Mouse (Mus musculus): Measurements from ENCODE around the gene 9530077C05Rik. TPM values are rescaled to one million over a fixed set of nuclear protein-coding genes. Genes with fewer than 3 reads are reported as not detected.

Gene 9530077C05Rik
- polyA plus RNA-seq, 1 experiment: 1.2 TPM

DNA sequence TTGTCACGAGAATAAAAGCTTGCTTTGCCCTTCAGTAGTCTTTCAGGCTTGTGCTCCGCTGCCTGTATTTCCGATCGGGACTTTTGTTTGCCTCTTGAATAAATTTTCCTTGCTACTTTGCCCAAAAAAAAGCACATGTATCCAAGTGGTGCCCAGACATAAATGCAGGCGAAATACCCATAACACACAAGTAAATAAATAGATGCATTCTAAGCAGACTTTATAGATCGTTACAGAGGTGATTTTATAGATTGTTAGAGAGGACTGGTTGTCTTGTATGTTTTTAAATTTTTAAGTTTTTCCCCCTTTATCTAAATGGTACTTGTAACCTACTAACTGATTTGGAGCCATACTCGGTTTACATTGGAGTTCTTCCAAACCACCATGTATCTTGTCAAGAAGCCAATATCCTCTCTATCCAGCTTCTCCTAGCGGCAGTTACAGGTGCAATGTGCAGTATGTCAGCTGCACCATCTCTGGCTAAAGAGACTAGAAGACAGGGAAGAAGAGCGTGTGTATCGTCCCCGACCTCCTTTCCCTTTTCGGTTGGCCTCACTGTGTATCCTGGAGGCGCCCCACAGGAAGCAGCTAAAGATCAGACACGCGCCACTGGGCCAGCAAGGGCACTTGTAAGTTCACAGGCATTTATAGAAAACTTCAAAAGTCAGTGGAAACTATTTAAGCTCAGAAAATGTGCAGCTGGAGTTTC is 18.4 kb downstream of the 9530077C05Rik start:
- Histone ChIP-seq H3K4me3 (replicated peaks; ENCODE audit: extremely low read depth, low read depth, low read length) (no peak overlapping the region), H3K4me1 (ENCODE audit: control insufficient read depth, insufficient read depth, low read length) (no peaks in the 10 kb centered on the region)
- 28% methylated on average over 15 of the region's 15 CpGs for WGBS
- TF ChIP-seq CTCF (IDR thresholded peaks at IDR 0.05; ENCODE audit: insufficient read depth, low read length) (no peak), POLR2A (IDR thresholded peaks at IDR 0.05; ENCODE audit: borderline replicate concordance, extremely low read depth, low read depth, low read length) (no peak)
- DNase-seq: no peak

DNA sequence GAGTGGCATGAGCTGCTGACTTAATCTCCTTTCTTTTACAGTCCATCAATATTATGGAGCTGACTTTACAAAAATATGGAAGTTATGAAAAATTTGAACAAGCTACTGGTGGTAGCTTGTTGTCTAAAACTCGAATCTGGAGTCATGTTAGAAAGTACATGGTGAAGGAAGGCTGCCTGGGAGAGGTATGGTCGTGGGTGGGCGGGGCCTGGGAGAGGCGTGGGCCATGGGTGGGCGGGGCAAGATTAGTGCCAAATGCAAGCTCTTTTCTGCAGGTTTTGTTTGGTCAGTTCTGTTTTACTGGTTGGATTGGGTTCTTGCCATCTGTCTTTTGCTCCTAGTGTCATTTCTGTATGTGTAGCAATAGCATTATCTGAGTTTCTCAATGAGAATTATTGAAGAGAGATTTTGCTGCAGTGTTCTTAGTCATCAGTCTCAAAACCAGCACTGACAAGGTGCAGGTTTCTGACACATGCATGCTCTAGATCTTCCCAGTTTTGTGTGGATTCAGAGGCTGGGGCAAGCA is 19.1 kb downstream of the 9530077C05Rik start:
- Histone ChIP-seq H3K4me3 (replicated peaks; ENCODE audit: extremely low read depth, low read depth, low read length) (no peak overlapping the region), H3K4me1 (ENCODE audit: control insufficient read depth, insufficient read depth, low read length) (no peaks in the 10 kb centered on the region)
- WGBS: 24% methylated on average over 5 of the region's 5 CpGs
- no peak for DNase-seq
- TF ChIP-seq CTCF (IDR thresholded peaks at IDR 0.05; ENCODE audit: insufficient read depth, low read length) (no peak), POLR2A (IDR thresholded peaks at IDR 0.05; ENCODE audit: borderline replicate concordance, extremely low read depth, low read depth, low read length) (no peak)

DNA sequence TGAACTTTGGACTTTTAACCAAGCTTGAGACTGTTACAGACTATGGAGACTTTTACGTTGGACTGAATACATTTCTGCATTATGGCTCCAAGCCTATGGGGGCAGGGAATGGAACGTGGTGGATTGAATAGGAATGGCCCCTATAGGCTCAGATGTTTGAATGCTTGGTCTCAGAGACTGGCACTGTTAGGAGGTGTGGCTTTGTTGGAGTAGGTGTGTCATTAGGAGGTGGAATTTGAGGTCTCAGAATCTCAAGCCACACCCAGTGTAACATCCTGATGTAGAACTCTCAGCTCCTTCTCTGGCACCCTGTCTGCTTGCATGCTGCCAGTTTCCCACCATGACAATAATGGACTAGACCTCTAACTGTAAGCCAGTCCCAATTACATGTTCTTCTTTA is 21.9 kb downstream of the 9530077C05Rik start:
- Histone ChIP-seq H3K4me1 (ENCODE audit: control insufficient read depth, insufficient read depth, low read length) (no peaks in the 10 kb centered on the region), H3K4me3 (replicated peaks; ENCODE audit: extremely low read depth, low read depth, low read length) (no peak overlapping the region)
- no peak for DNase-seq
- TF ChIP-seq POLR2A (IDR thresholded peaks at IDR 0.05; ENCODE audit: borderline replicate concordance, extremely low read depth, low read depth, low read length): no peak
- WGBS: 75% methylated on average over 2 of the region's 2 CpGs

DNA sequence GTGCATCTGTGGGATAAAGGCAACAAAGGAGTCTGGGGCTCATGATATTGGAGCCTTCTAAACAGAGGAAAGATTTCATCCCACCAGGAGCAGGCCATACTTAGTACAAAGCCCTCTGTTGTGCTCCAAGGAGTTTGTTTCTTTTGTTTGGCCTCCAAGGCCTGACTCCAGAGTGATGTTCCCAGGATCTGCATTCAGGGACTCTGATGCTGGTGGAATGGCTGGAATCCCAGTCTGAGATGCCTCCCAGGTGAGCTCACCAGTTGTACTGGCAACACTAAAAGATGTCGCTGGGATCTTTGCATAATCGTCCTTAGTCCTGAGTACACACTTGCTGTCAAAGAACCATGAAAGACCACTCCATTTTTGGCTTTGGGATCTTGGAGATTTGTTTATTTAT is 22.8 kb downstream of the 9530077C05Rik start:
- TF ChIP-seq CTCF (IDR thresholded peaks at IDR 0.05; ENCODE audit: insufficient read depth, low read length): no peak
- TF ChIP-seq POLR2A (IDR thresholded peaks at IDR 0.05; ENCODE audit: borderline replicate concordance, extremely low read depth, low read depth, low read length): no peak
- no peaks in the 10 kb centered on the region for H3K4me1 ChIP-seq (ENCODE audit: control insufficient read depth, insufficient read depth, low read length)
- 88% methylated on average over 2 of the region's 2 CpGs for WGBS
- no peak for DNase-seq
- H3K4me3 ChIP-seq (replicated peaks; ENCODE audit: extremely low read depth, low read depth, low read length): no peak overlapping the region

DNA sequence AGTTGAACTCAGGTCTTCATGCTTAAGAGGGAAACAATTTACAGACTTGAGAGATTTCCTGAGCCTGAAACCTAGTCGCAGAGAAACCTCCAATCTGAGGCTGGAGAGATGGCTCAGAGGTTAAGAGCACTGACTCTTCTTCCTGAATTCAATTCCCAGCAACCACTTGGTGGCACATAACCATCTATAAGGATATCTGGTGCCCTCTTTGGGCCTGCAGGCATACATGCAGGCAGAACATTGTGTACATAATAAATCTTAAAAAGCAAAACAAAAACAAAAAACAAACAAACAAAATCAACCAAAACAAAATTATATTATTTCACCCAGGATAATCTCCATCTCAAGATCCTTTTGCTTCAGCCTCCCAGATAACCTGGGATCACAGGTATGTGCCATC is 27.5 kb downstream of the 9530077C05Rik start:
- 91% methylated on average over 1 of the region's 1 CpGs for WGBS
- no peak overlapping the region for H3K4me3 ChIP-seq (replicated peaks; ENCODE audit: extremely low read depth, low read depth, low read length)
- no peak for DNase-seq
- H3K4me1 ChIP-seq (ENCODE audit: control insufficient read depth, insufficient read depth, low read length): no peaks in the 10 kb centered on the region
- no peak for TF ChIP-seq POLR2A (IDR thresholded peaks at IDR 0.05; ENCODE audit: borderline replicate concordance, extremely low read depth, low read depth, low read length)
- TF ChIP-seq CTCF (IDR thresholded peaks at IDR 0.05; ENCODE audit: insufficient read depth, low read length): no peak

DNA sequence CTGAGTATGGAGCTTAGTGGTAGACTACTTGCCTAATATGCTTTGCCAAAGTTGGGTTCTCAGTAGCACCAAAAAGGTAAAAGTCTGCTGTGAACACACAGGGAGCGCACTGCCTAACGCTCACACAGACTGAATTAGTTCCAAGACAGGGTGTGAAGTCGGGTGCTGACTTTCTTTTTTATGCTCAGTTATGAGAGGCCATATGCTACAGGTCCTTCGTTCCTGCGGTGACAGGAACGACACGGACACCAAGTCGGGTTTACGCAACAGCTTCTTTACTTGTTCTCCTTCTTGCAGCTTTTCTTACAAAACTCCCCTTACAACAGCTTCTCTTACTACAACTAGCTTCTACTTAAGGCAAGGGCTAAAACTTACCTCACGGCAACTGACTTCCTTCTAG is 31.8 kb downstream of the 9530077C05Rik start:
- Histone ChIP-seq H3K4me1 (ENCODE audit: control insufficient read depth, insufficient read depth, low read length) (no peaks in the 10 kb centered on the region), H3K4me3 (replicated peaks; ENCODE audit: extremely low read depth, low read depth, low read length) (no peak overlapping the region)
- no peak for TF ChIP-seq POLR2A (IDR thresholded peaks at IDR 0.05; ENCODE audit: borderline replicate concordance, extremely low read depth, low read depth, low read length)
- TF ChIP-seq CTCF (IDR thresholded peaks at IDR 0.05; ENCODE audit: insufficient read depth, low read length): no peak
- 81% methylated on average over 10 of the region's 10 CpGs for WGBS
- no peak for DNase-seq

DNA sequence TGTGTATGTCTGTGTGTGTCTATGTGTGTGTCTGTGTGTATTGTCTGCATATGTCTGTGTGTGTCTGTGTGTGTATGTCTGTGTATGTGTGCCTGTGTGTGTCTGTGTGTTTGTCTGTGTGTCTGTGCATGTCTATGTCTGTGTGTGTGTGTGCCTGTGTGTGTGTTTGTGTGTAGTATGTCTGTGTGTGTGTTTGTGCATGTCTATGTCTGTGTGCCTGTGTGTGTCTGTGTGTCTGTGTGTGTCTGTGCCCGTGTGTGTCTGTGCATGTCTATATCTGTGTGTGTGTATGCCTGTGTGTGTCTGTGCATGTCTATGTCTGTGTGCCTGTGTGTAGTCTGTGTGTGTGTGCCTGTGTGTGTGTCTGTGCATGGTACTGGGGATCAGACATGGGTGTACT is 33.8 kb downstream of the 9530077C05Rik start:
- Histone ChIP-seq H3K4me3 (replicated peaks; ENCODE audit: extremely low read depth, low read depth, low read length) (no peak overlapping the region), H3K4me1 (ENCODE audit: control insufficient read depth, insufficient read depth, low read length) (no peaks in the 10 kb centered on the region)
- WGBS: 83% methylated on average over 1 of the region's 1 CpGs
- TF ChIP-seq POLR2A (IDR thresholded peaks at IDR 0.05; ENCODE audit: borderline replicate concordance, extremely low read depth, low read depth, low read length) (no peak), CTCF (IDR thresholded peaks at IDR 0.05; ENCODE audit: insufficient read depth, low read length) (no peak)
- no peak for DNase-seq

DNA sequence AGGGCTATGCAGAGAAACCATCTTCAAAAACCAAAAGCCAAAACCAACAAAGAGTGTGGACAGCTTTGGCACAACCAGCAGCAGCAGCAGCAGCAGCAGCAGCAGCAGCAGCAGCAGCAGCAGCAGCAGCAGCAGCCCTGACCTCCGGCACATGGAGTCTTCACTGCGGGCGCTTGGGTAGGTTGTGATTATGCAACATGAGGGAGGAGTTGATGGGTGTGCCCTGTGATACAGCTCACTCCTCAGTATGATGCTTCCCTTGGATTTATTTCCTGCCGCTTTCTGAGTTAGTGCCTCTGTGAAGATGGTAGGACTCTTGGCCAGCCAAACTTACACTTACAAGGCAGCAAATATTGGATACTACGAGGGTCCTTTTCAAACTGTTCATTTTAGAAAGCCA is 35.9 kb downstream of the 9530077C05Rik start:
- Histone ChIP-seq H3K4me1 (ENCODE audit: control insufficient read depth, insufficient read depth, low read length) (no peaks in the 10 kb centered on the region), H3K4me3 (replicated peaks; ENCODE audit: extremely low read depth, low read depth, low read length) (no peak overlapping the region)
- TF ChIP-seq CTCF (IDR thresholded peaks at IDR 0.05; ENCODE audit: insufficient read depth, low read length) (no peak), POLR2A (IDR thresholded peaks at IDR 0.05; ENCODE audit: borderline replicate concordance, extremely low read depth, low read depth, low read length) (no peak)
- no peak for DNase-seq
- WGBS: 67% methylated on average over 5 of the region's 5 CpGs

DNA sequence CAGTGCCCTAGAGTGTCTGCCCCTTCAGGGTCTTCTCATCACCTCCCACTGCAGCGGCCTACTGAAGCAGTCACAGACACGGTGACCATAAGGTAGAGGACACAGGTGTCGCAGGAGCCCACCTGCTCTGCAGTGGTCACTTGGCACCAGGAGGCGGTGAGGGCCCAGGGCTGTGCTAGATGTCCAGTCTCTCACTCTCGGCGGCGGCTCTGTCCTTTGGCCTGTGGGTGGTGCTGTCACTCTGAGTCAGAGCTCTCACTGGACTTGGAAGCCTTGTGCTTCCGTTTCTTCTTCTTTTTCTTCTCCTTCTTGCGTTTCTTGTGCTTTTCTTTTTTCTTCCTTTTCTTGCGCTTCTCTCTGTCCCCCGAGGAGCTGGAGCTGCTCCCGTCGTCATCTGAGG is 37.1 kb downstream of the 9530077C05Rik start:
- no peak for DNase-seq
- TF ChIP-seq POLR2A (IDR thresholded peaks at IDR 0.05; ENCODE audit: borderline replicate concordance, extremely low read depth, low read depth, low read length) (no peak), CTCF (IDR thresholded peaks at IDR 0.05; ENCODE audit: insufficient read depth, low read length) (no peak)
- H3K4me3 ChIP-seq (replicated peaks; ENCODE audit: extremely low read depth, low read depth, low read length): no peak overlapping the region
- 84% methylated on average over 13 of the region's 13 CpGs for WGBS
- H3K4me1 ChIP-seq (ENCODE audit: control insufficient read depth, insufficient read depth, low read length): no peaks in the 10 kb centered on the region

DNA sequence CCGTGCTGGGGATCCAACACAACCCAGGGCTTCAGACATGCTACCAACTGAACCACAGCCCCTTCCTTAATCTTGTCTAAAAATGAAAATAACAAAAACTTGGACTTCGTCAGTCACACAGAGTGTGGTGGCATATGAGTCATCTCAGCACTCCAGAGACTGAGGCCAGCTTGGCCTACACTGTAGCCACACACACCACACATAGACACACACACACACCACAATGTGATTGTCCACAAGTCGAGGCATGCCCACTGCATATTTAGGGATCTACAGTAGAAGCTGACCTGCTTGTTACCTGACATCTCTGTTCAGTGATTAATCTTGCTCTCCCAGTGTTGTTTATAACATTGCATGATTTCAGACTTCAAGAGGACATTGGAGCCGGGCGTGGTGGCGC is 37.9 kb downstream of the 9530077C05Rik start:
- Histone ChIP-seq H3K4me3 (replicated peaks; ENCODE audit: extremely low read depth, low read depth, low read length) (no peak overlapping the region), H3K4me1 (ENCODE audit: control insufficient read depth, insufficient read depth, low read length) (no peaks in the 10 kb centered on the region)
- WGBS: 90% methylated on average over 6 of the region's 6 CpGs
- TF ChIP-seq POLR2A (IDR thresholded peaks at IDR 0.05; ENCODE audit: borderline replicate concordance, extremely low read depth, low read depth, low read length) (no peak), CTCF (IDR thresholded peaks at IDR 0.05; ENCODE audit: insufficient read depth, low read length) (no peak)
- DNase-seq: no peak

Data from lung, adult 2 months (tissue).